Mouse (Mus musculus): ENCODE data around the gene Nbr1.

DNA sequence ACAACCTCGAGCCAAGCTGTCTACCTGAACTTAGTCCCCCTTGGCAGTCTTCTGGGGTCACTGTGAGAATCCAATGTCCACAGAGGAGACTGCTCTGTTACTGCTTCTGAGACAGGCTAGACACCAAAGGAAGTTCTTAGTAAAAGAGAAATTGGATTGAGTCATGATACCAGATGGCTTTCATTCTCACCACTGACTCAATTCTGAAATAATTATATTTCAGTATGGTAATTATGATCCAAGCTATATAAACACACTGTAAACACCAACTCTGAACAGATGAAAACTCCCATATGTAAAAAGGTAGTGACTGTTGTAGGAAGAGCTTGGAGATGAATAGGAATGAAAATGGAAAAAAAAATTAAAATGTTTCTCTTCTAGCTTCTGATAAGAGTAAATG, 7.8 kb upstream of the Nbr1 start:
- TF ChIP-seq EP300 (IDR thresholded peaks at IDR 0.05; ENCODE audit: low read depth) (no peak), CTCF (IDR thresholded peaks at IDR 0.05; ENCODE audit: low read depth) (no peak)
